Mouse (Mus musculus) left cerebral cortex, adult 18-20 months (tissue): Measurements from ENCODE around the gene Phf23. TPM values are rescaled to one million over a fixed set of nuclear protein-coding genes. Genes with fewer than 3 reads are reported as not detected.
"Not testable (repeated sequence)": the region's sequence is repeated elsewhere in the genome, so short reads cannot be mapped to it uniquely, and the experiment has no call there.

Experiments used
- DNase-seq, 2 experiments: peaks; one replicate each; pipeline ENCODE4 v3.0.0; 2021 to 2022; ENCODE audit warnings: low spot score in 2 of 2, mixed read lengths in 1 of 2
- total RNA-seq, 2 experiments: library from RNA; stranded (reverse); gene quantifications; 2 replicates each; pipeline ENCODE4 v1.2.3; 2021

The Phf23 gene
- total RNA-seq, 2 experiments from 2014 or later = 52.6 to 53.8 TPM

DNA sequence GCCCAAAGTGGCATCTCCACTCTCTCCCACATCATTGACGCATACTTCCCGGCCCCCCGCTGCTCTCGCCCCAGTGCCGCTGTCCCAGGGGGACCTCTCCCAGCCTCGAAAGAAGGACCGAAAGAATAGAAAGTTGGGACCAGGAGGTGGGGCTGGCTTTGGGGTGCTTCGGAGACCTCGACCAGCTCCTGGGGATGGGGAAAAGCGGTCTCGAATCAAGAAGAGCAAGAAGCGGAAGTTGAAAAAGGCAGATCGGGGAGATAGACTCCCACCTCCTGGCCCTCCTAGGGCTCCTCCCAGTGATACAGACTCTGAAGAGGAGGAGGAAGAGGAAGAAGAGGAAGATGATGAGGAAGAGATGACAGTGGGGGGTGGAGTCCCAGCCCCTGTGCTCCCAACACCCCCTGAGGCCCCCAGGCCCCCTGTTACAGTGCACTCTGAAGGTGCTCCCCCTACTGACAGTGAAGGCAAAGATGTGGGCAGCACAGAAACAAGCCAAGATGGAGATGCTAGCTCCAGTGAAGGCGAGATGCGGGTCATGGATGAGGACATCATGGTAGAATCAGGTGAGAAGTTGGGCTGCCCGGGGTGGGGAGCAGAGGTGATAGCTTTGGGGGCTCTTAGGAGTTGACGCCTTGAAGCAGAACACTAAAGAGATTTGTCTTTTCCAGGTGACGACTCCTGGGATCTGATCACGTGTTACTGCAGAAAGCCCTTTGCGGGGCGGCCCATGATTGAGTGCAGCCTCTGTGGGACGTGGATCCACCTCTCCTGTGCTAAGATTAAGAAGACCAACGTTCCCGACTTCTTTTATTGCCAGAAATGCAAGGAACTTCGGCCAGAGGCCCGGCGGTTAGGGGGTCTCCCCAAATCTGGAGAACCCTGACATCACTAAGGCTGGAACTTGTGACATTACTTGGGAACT lies 3.3 kb downstream of the Phf23 start:
- peak in 1 of 2 experiments; percentile 3 for DNase-seq

GRCm38 (mm10) chr11:69999666-70000065 lies 4.1 kb downstream of the Phf23 start:
- no peak for DNase-seq

GRCm38 (mm10) chr11:70000396-70000898 lies 4.9 kb downstream of the Phf23 start, which contains the start of gene Dvl2:
Gene Dvl2, plus strand, starts transcription at chr11:70000595.
- peak; percentile 84 to 88 for DNase-seq

GRCm38 (mm10) chr11:70001159-70001558 lies 5.6 kb downstream of the Phf23 start:
- no peak for DNase-seq

GRCm38 (mm10) chr11:70001865-70002264 lies 6.3 kb downstream of the Phf23 start:
- DNase-seq = peak in 1 of 2 experiments; percentile 3

GRCm38 (mm10) chr11:70002471-70002870 lies 6.9 kb downstream of the Phf23 start:
- no peak for DNase-seq

DNA sequence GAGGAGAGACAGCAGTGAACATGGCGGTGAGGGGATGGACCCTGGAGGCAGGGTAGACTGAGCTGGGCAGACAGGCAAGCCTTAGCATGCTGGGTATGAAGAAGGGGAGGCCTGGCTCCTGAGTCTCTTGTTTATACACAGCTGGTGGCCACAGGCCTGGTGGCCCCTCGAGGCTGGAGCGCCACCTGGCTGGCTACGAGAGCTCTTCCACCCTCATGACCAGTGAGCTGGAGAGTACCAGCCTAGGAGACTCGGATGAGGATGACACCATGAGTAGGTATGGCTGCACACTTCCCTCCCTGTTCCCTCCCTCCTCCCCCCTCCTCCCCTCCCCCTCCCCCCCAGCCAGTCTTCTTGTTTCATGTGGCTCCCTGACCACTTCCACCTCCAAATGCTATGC lies 9.9 kb downstream of the Phf23 start:
- DNase-seq = no peak

DNA sequence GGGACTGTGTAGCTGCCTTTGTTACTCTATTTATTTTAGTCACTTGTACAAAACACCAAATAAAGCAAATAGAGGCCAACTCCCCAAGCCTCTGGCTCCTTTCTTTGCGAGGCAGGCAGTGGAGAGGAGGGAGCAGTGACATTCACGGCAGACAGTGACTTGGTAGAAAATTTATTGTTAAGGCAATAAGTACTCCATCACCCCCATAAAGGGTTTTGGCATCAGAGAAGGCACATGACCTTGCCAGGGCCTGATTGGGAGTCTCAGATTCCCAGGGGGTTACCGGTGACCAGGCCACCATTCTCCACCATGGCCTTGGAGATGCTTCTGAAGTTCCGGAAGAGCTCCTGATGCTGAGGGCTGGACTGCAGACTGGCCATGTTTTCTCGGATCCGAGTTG lies 14.5 kb downstream of the Phf23 start:
- peak in 1 of 2 experiments; percentile 1 for DNase-seq

GRCm38 (mm10) chr11:70010548-70010947 lies 15.0 kb downstream of the Phf23 start:
- DNase-seq = peak in 1 of 2 experiments; percentile 3

DNA sequence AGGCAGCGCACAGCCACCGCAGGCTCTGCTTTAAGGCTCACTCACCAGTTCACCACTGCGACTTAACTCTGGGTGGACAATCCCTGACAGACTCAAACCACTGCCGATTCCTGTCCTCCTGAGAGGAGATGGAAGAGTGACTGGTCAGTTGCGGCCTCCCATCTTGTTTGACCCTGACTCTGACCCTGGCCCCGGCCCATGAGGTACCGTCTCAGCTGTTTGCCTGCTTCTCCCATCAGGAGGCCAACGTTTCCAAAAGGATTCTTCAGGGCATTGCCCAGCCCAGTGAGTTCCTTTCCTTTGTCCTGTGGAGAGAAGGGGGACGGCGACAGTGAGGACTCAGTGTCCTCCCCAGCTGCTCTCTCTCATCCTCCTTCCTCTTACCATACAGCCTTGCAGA lies 15.4 kb downstream of the Phf23 start:
- DNase-seq = peak in 1 of 2 experiments; percentile 1

- no peak for DNase-seq
Observed at GRCm38 (mm10) chr11:70012931-70013330, 17.4 kb downstream of the Phf23 start.

- DNase-seq = no peak
Observed at GRCm38 (mm10) chr11:70013408-70013807, 17.8 kb downstream of the Phf23 start.

DNA sequence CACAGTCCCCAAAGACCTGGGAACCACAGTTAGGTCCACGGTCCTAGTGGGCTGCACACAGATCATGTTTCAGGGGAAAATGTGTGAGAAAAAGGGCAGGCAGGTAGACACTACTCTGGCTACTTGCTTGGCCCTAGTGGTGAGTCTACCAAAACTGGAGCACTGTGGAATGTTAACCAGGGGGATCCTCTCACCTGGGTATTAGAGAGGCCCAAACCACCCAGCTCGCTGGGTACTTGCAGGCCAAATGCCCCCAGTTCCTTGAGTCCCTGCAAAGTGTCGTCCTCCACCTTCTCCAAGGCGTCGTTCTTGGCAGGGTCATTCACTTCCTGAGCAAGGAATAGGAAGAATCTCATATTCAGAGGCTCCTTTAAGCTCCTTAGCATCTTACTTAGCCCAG lies 18.5 kb downstream of the Phf23 start:
- no peak for DNase-seq

- peak; percentile 83 to 90 for DNase-seq
Observed at GRCm38 (mm10) chr11:70014880-70015558, 19.4 kb downstream of the Phf23 start, which contains the start of gene Acadvl. Gene Acadvl, minus strand, starts transcription at chr11:70015411.

GRCm38 (mm10) chr11:70015677-70016076 lies 20.1 kb downstream of the Phf23 start:
- DNase-seq = no peak

DNA sequence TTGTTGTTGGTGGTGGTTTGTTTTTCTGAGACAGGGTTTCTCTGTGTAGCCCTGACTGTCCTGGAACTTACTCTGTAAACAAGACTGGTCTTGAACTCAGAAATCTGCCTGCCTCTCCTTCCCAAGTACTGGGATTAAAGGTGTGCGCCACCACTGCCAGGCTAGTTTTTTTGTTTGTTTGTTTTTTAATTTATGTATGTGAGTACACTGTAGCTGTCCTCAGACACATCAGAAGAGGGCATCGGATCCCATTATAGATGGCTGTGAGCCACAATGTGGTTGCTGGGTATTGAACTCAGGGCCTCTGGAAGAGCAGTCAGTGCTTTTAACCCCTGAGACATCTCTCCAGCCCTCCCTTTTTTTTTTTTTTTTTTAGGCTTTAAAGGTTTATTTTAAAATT lies 20.6 kb downstream of the Phf23 start:
- DNase-seq = not testable (repeated sequence)

DNA sequence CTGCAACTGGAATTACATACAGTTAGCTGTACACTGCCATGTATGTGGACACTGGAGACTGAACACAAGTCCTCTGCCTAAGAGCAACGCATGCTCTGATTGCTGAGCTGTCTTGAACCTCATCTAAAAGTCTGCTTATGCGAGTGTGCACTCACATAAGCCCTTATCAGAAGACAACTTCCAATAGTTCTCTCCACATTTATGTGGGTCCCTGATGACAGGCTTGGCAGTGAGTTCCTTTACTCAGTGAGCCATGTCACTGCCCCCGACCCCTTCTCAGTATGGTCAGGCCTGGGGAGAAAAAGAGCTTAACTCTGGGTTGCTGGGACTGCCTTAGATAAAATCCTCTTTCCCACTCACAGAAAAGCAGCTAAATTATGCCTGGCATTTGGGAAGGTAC lies 21.1 kb downstream of the Phf23 start, which contains the start of gene Dlg4:
Dlg4 (plus strand) TSS at position 274 of the 400 bp plus-strand sequence.
- no peak for DNase-seq

DNA sequence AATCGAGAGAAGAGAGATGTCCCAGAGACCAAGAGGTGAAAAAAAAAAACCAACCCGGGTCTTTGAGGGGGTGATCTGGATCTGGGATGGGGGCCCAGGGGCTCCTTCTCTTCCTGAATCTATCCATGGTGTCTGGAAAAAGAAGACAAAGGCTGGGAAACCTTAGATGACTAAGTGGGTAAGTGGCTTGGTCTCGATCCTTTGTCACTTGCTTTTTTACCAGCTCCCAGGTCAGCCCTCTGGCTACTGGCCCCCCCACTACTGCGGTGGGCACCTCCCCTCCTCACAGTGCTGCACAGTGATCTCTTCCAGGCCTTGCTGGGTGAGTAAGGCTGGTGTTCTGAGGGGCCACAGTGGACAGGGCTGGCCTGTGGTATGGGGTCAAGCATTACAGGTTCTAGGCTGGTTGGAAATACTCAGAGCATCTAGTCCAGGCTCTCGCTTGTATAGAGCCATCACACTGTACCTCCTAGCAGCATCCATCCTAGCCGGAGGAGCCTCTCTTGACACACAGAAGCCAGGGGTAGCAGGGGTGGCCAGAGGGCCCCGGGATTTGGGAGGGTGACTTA lies 21.7 kb downstream of the Phf23 start:
- no peak for DNase-seq

GRCm38 (mm10) chr11:70018131-70018990 lies 22.8 kb downstream of the Phf23 start:
- DNase-seq = peak; percentile 71 to 73

- DNase-seq = no peak
Observed at GRCm38 (mm10) chr11:70019495-70020021, 24.0 kb downstream of the Phf23 start.
